Mouse (Mus musculus): ENCODE measurements at regions not wholly inside any gene's neighbourhood (a gene's known extent, or its start where the extent isn't known, plus 50 kb on each side); places are given as distances from the start of the nearest gene placed in this dataset.

- Histone ChIP-seq H3K9ac (no peak overlapping the region), H3K4me1 (replicated peaks) (no peaks in the 10 kb centered on the region), H3K9me3 (replicated peaks) (no peaks in the 10 kb centered on the region), H3K36me3 (no peaks in the 10 kb centered on the region), H3K4me3 (no peak overlapping the region), H3K4me2 (no peak overlapping the region), H3K27ac (ENCODE audit: poor library complexity, severe bottlenecking) (no peak overlapping the region), H3K27me3 (replicated peaks) (no peaks in the 10 kb centered on the region)
- ATAC-seq (ENCODE audit: insufficient number of reproducible peaks, low FRiP score) = no peak
- WGBS = 9% methylated on average over 3 of the region's 3 CpGs
Measured at GRCm38 (mm10) chr7:72362690-72363089, 56.3 kb upstream of the Mctp2 start.

DNA sequence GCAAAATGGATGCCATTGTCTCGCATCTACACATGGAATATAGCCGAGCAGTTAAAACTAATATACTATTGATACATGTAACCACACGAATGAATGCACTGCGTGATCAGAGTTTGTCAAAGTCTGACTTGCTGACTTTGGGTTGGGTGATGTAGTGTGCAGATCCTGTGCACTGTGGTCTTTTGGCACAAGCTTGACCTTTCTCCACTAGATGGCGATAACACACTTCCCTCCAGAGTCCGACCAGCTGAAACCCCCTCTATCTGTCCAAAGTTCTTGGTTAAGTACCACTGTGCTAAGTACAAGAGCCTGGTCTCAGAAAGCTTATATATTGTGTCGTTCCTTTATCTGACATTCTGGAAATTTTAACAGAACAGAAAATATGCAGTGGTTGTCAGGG is 84.9 kb upstream of the Mctp2 start:
- Histone ChIP-seq H3K4me3 (no peak overlapping the region), H3K27ac (ENCODE audit: poor library complexity, severe bottlenecking) (no peak overlapping the region), H3K27me3 (replicated peaks) (no peaks in the 10 kb centered on the region), H3K4me1 (replicated peaks) (no peaks in the 10 kb centered on the region), H3K9me3 (replicated peaks) (no peaks in the 10 kb centered on the region), H3K9ac (no peak overlapping the region), H3K4me2 (no peak overlapping the region), H3K36me3 (no peaks in the 10 kb centered on the region)
- no peak for ATAC-seq (ENCODE audit: insufficient number of reproducible peaks, low FRiP score)
- 32% methylated on average over 7 of the region's 7 CpGs for WGBS

DNA sequence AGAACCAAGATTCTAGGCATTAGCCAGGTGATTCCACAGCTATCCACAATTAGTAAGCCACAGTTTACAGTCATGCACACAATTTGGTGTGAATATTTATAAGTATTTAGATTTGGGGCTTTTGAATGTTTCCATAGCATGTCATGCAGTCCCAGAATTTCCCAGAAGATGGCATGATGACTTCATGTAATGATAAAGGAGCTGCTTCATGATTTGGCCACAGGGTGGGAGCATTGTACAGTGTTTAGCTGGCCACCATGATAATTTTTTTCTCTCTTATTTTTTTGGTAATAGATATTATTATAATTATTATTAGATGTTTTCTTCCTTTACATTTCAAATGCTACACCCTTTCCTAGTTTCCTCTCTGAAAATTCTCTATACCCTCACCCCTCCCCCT is 93.6 kb upstream of the Mctp2 start:
- H3K4me1 ChIP-seq (replicated peaks) = no peaks in the 10 kb centered on the region
- no peak overlapping the region for H3K4me2 ChIP-seq
- H3K4me3 ChIP-seq = no peak overlapping the region
- no peaks in the 10 kb centered on the region for H3K27me3 ChIP-seq (replicated peaks)
- H3K9ac ChIP-seq = no peak overlapping the region
- H3K27ac ChIP-seq (ENCODE audit: poor library complexity, severe bottlenecking) = no peak overlapping the region
- H3K9me3 ChIP-seq (replicated peaks) = no peaks in the 10 kb centered on the region
- H3K36me3 ChIP-seq = no peaks in the 10 kb centered on the region
- no peak for ATAC-seq (ENCODE audit: insufficient number of reproducible peaks, low FRiP score)

- Histone ChIP-seq H3K4me1 (replicated peaks) (0 out of 2 replicates have a peak, but pooled peaks cover under 1% of the 10 kb centered on the region), H3K9ac (no peak overlapping the region), H3K27me3 (replicated peaks) (no peaks in the 10 kb centered on the region), H3K4me3 (no peak overlapping the region), H3K4me2 (no peak overlapping the region), H3K27ac (ENCODE audit: poor library complexity, severe bottlenecking) (no peak overlapping the region), H3K9me3 (replicated peaks) (no peaks in the 10 kb centered on the region), H3K36me3 (no peaks in the 10 kb centered on the region)
- no peak for ATAC-seq (ENCODE audit: insufficient number of reproducible peaks, low FRiP score)
- 76% methylated on average over 3 of the region's 3 CpGs for WGBS
Measured at GRCm38 (mm10) chr7:72406131-72406530, 99.7 kb upstream of the Mctp2 start.

- H3K4me2 ChIP-seq = no peak overlapping the region
- 59% methylated on average over 6 of the region's 6 CpGs for WGBS
- ATAC-seq (ENCODE audit: insufficient number of reproducible peaks, low FRiP score) = no peak
- no peaks in the 10 kb centered on the region for H3K36me3 ChIP-seq
- 0 out of 2 replicates have a peak, but pooled peaks cover 3% of the 10 kb centered on the region for H3K4me1 ChIP-seq (replicated peaks)
- H3K27me3 ChIP-seq (replicated peaks) = no peaks in the 10 kb centered on the region
- H3K9ac ChIP-seq = no peak overlapping the region
- H3K9me3 ChIP-seq (replicated peaks) = no peaks in the 10 kb centered on the region
- no peak overlapping the region for H3K27ac ChIP-seq (ENCODE audit: poor library complexity, severe bottlenecking)
- H3K4me3 ChIP-seq = no peak overlapping the region
Measured at GRCm38 (mm10) chr7:72408409-72408986, 102.1 kb upstream of the Mctp2 start.

DNA sequence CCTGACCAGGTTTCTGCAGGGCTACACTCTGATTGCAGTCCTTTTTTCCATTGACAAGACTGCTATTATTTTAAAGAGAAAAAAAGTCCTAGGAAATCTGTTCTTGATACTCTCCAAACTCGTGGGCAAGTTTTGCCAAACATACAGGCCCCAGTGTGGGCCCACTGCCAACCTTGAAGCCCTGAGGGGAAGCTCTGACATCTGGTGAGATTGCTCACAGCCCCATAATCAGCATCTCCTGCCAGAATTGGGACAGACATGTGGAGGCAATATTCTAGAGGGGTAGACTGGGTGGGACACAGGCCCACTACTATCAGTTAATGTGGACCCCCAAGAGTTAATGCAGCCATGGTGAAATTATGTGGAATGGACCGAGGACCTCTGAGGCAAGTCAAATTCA is 132.1 kb upstream of the Mctp2 start:
- no peaks in the 10 kb centered on the region for H3K4me1 ChIP-seq (replicated peaks)
- no peak for ATAC-seq (ENCODE audit: insufficient number of reproducible peaks, low FRiP score)
- H3K9ac ChIP-seq = no peak overlapping the region
- H3K4me3 ChIP-seq = no peak overlapping the region
- H3K27ac ChIP-seq (ENCODE audit: poor library complexity, severe bottlenecking) = no peak overlapping the region
- 32% methylated on average over 2 of the region's 2 CpGs for WGBS
- H3K4me2 ChIP-seq = no peak overlapping the region
- H3K27me3 ChIP-seq (replicated peaks) = no peaks in the 10 kb centered on the region
- H3K9me3 ChIP-seq (replicated peaks) = no peaks in the 10 kb centered on the region
- H3K36me3 ChIP-seq = no peaks in the 10 kb centered on the region

DNA sequence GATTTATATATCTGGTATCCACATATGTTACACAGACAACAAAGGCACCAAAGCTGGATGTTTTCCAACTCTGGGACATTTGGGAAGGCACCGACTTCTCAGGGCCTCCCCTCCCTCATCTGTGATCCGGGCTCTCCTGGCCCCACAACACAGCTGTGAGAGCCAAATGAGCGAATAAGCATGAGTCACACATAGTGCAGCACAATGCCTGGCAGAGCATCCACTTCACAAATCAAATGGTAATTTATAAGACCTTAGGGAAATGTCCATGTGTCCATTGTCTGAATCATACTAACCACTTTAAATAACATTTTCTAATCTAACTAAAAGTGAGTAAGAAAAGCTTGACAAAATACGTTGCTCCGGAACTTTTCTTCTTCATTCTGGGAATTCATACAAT is 135.6 kb upstream of the Mctp2 start:
- no peak for ATAC-seq (ENCODE audit: insufficient number of reproducible peaks, low FRiP score)
- WGBS = 82% methylated on average over 5 of the region's 5 CpGs

GRCm38 (mm10) chr7:72444016-72444415 is 137.6 kb upstream of the Mctp2 start:
- Histone ChIP-seq H3K36me3 (no peaks in the 10 kb centered on the region), H3K9me3 (replicated peaks) (no peaks in the 10 kb centered on the region), H3K27ac (ENCODE audit: poor library complexity, severe bottlenecking) (no peak overlapping the region), H3K27me3 (replicated peaks) (no peaks in the 10 kb centered on the region), H3K4me2 (no peak overlapping the region), H3K4me3 (no peak overlapping the region), H3K4me1 (replicated peaks) (no peaks in the 10 kb centered on the region), H3K9ac (no peak overlapping the region)
- no peak for ATAC-seq (ENCODE audit: insufficient number of reproducible peaks, low FRiP score)
- 83% methylated on average over 1 of the region's 1 CpGs for WGBS

More for the DNA sequence above, 135.6 kb upstream of the Mctp2 start:
- no peak overlapping the region for H3K4me2 ChIP-seq
- no peaks in the 10 kb centered on the region for H3K4me1 ChIP-seq (replicated peaks)
- no peaks in the 10 kb centered on the region for H3K9me3 ChIP-seq (replicated peaks)
- H3K9ac ChIP-seq = no peak overlapping the region
- no peak overlapping the region for H3K27ac ChIP-seq (ENCODE audit: poor library complexity, severe bottlenecking)
- H3K36me3 ChIP-seq = no peaks in the 10 kb centered on the region
- no peaks in the 10 kb centered on the region for H3K27me3 ChIP-seq (replicated peaks)
- no peak overlapping the region for H3K4me3 ChIP-seq

GRCm38 (mm10) chr7:72444792-72445191 is 138.4 kb upstream of the Mctp2 start:
- Histone ChIP-seq H3K27ac (ENCODE audit: poor library complexity, severe bottlenecking) (no peak overlapping the region), H3K36me3 (no peaks in the 10 kb centered on the region), H3K4me3 (no peak overlapping the region), H3K4me1 (replicated peaks) (no peaks in the 10 kb centered on the region), H3K27me3 (replicated peaks) (no peaks in the 10 kb centered on the region), H3K4me2 (no peak overlapping the region), H3K9me3 (replicated peaks) (no peaks in the 10 kb centered on the region), H3K9ac (no peak overlapping the region)
- 56% methylated on average over 1 of the region's 1 CpGs for WGBS
- ATAC-seq (ENCODE audit: insufficient number of reproducible peaks, low FRiP score) = no peak

DNA sequence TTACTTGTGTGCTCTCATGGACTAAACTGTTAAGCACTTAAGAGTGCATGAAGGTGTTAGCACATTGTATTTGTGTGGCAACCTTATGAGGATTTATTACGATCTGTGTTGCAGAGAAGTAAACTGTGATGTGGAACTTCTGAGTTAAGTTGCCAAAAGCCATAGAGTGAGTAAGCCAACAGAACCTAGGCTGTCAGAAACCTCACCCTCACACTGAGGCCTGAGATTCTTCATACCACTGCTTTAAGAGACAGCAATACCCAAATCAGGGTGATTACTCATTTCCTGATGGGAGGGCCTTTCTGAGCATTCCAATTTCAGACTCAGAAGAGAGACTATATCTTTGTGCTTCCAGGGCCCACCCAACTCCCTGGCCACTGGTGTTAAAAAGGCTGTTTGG is 140.5 kb upstream of the Mctp2 start:
- H3K27me3 ChIP-seq (replicated peaks) = no peaks in the 10 kb centered on the region
- 74% methylated on average over 1 of the region's 1 CpGs for WGBS
- H3K4me2 ChIP-seq = no peak overlapping the region
- no peaks in the 10 kb centered on the region for H3K4me1 ChIP-seq (replicated peaks)
- ATAC-seq (ENCODE audit: insufficient number of reproducible peaks, low FRiP score) = no peak
- H3K36me3 ChIP-seq = no peaks in the 10 kb centered on the region
- no peak overlapping the region for H3K27ac ChIP-seq (ENCODE audit: poor library complexity, severe bottlenecking)
- H3K9me3 ChIP-seq (replicated peaks) = no peaks in the 10 kb centered on the region
- no peak overlapping the region for H3K4me3 ChIP-seq
- H3K9ac ChIP-seq = no peak overlapping the region

GRCm38 (mm10) chr7:72462978-72463377 is 156.6 kb upstream of the Mctp2 start:
- Histone ChIP-seq H3K9ac (no peak overlapping the region), H3K27ac (ENCODE audit: poor library complexity, severe bottlenecking) (no peak overlapping the region), H3K4me2 (no peak overlapping the region), H3K4me3 (no peak overlapping the region), H3K9me3 (replicated peaks) (peaks cover 3% of the 10 kb centered on the region; the same call in 1 of the 2 replicates), H3K4me1 (replicated peaks) (no peaks in the 10 kb centered on the region), H3K27me3 (replicated peaks) (no peaks in the 10 kb centered on the region), H3K36me3 (no peaks in the 10 kb centered on the region)
- WGBS = 76% methylated on average over 4 of the region's 4 CpGs
- no peak for ATAC-seq (ENCODE audit: insufficient number of reproducible peaks, low FRiP score)

GRCm38 (mm10) chr7:72464658-72465057 is 158.2 kb upstream of the Mctp2 start:
- Histone ChIP-seq H3K4me3 (no peak overlapping the region), H3K9ac (no peak overlapping the region), H3K36me3 (no peaks in the 10 kb centered on the region), H3K27ac (ENCODE audit: poor library complexity, severe bottlenecking) (no peak overlapping the region), H3K27me3 (replicated peaks) (no peaks in the 10 kb centered on the region), H3K9me3 (replicated peaks) (no peaks in the 10 kb centered on the region; the same call in 1 of the 2 replicates), H3K4me1 (replicated peaks) (no peaks in the 10 kb centered on the region), H3K4me2 (no peak overlapping the region)
- 63% methylated on average over 1 of the region's 1 CpGs for WGBS
- no peak for ATAC-seq (ENCODE audit: insufficient number of reproducible peaks, low FRiP score)

All from heart, embryonic 12.5 days (tissue).